15 mouse cellular contexts compared by ENCODE assay signal in genomic region chr12:33962118-33962772, GRCm38 (mm10). TPM values are rescaled to one million over a fixed set of nuclear protein-coding genes. Genes with fewer than 3 reads are reported as not detected.
DNase-seq lines count a peak whose midpoint lies in the region; ATAC-seq and TF ChIP-seq lines count a peak whose summit lies in the region.
"Had no signal": no experiment of that assay in that cellular context is flagged by ENCODE, and none has a peak within 500 bp of the region (broad histone marks: within the 10 kb centered on the region; RNA-seq: fewer than 3 reads in every experiment).

No protein-coding gene starts in this region.

- no peaks in the 10 kb centered on the region; the same call in 1 of the 2 replicates for H3K4me1 ChIP-seq in liver, embryonic 11.5 days (replicated peaks; ENCODE audit: control insufficient read depth, insufficient read depth, low read length)
- H3K4me1 ChIP-seq in liver, postnatal 0 days (ENCODE audit: insufficient read depth): peaks cover 4% of the 10 kb centered on the region; the same call in 1 of the 2 replicates
- peaks cover 45% of the 10 kb centered on the region for H3K4me1 ChIP-seq in embryonic facial prominence, embryonic 13.5 days
- peaks cover 17% of the 10 kb centered on the region for H3K4me1 ChIP-seq in limb, embryonic 14.5 days (ENCODE audit: control insufficient read depth, insufficient read depth, low read length)

- 22% methylated on average over 17 of the region's 17 CpGs for WGBS in liver, embryonic 11.5 days
- 8% methylated on average over 17 of the region's 17 CpGs for WGBS in liver, postnatal 0 days (ENCODE audit: insufficient replicate concordance)
- WGBS in embryonic facial prominence, embryonic 13.5 days: 2% methylated on average over 17 of the region's 17 CpGs
- 3% methylated on average over 17 of the region's 17 CpGs for WGBS in limb, embryonic 14.5 days

- TF ChIP-seq CTCF in gastrocnemius, adult 2 months (IDR thresholded peaks at IDR 0.05): no peak
- TF ChIP-seq CTCF in liver, postnatal 0 days (IDR thresholded peaks at IDR 0.05; ENCODE audit: low read depth): no peak

- TF ChIP-seq EP300 in liver, postnatal 0 days (IDR thresholded peaks at IDR 0.05; ENCODE audit: low read depth): no peak

- no peaks in the 10 kb centered on the region for H3K9me3 ChIP-seq in liver, embryonic 11.5 days (ENCODE audit: control insufficient read depth, low read length)
- H3K9me3 ChIP-seq in liver, postnatal 0 days (ENCODE audit: low read length): no peaks in the 10 kb centered on the region
- no peaks in the 10 kb centered on the region for H3K9me3 ChIP-seq in embryonic facial prominence, embryonic 13.5 days
- no peaks in the 10 kb centered on the region for H3K9me3 ChIP-seq in limb, embryonic 14.5 days (ENCODE audit: control insufficient read depth, low read length)
- H3K9me3 ChIP-seq: stomach, embryonic 15.5 days had no signal

- H3K9ac ChIP-seq in liver, embryonic 11.5 days (ENCODE audit: low read depth, low read length): no peak overlapping the region
- no peak overlapping the region for H3K9ac ChIP-seq in liver, postnatal 0 days (replicated peaks)
- H3K9ac ChIP-seq in embryonic facial prominence, embryonic 13.5 days: peak overlapping the region; percentile 91
- H3K9ac ChIP-seq in limb, embryonic 14.5 days (ENCODE audit: low read depth, low read length, severe bottlenecking): peak overlapping the region; percentile 68
- H3K9ac ChIP-seq: stomach, embryonic 15.5 days had no signal

- H3K36me3 ChIP-seq in liver, embryonic 11.5 days (ENCODE audit: control insufficient read depth, insufficient read depth, low read length): no peaks in the 10 kb centered on the region
- H3K36me3 ChIP-seq in liver, postnatal 0 days (replicated peaks; ENCODE audit: insufficient read depth, low read length): no peaks in the 10 kb centered on the region
- H3K36me3 ChIP-seq in embryonic facial prominence, embryonic 13.5 days: no peaks in the 10 kb centered on the region
- H3K36me3 ChIP-seq in limb, embryonic 14.5 days (ENCODE audit: control insufficient read depth, insufficient read depth, low read length): peaks cover 21% of the 10 kb centered on the region
- H3K36me3 ChIP-seq: stomach, embryonic 15.5 days had no signal

- peak overlapping the region; percentile 59 for H3K27ac ChIP-seq in gastrocnemius, adult 2 months
- H3K27ac ChIP-seq in liver, embryonic 11.5 days (ENCODE audit: low read depth, low read length): no peak overlapping the region
- no peak overlapping the region for H3K27ac ChIP-seq in liver, postnatal 0 days (ENCODE audit: low read depth)
- peak overlapping the region; percentile 98 for H3K27ac ChIP-seq in embryonic facial prominence, embryonic 13.5 days
- H3K27ac ChIP-seq in limb, embryonic 14.5 days (replicated peaks; ENCODE audit: low read depth, low read length): peak overlapping the region; percentile 90
- H3K27ac ChIP-seq: stomach, embryonic 15.5 days had no signal

- H3K27me3 ChIP-seq in liver, embryonic 11.5 days (replicated peaks; ENCODE audit: control insufficient read depth, insufficient read depth, low read length): peaks cover 82% of the 10 kb centered on the region
- H3K27me3 ChIP-seq in liver, postnatal 0 days (ENCODE audit: insufficient read depth, low read length): peaks cover 89% of the 10 kb centered on the region
- peaks cover 26% of the 10 kb centered on the region for H3K27me3 ChIP-seq in embryonic facial prominence, embryonic 13.5 days
- H3K27me3 ChIP-seq in limb, embryonic 14.5 days (ENCODE audit: control insufficient read depth, insufficient read depth, low read length): no peaks in the 10 kb centered on the region; the same call in 1 of the 2 replicates

- intact Hi-C loops in gastrocnemius, adult 2 months (cut with DNase I): no loop called here

- TF ChIP-seq POLR2A in limb, embryonic 14.5 days (IDR thresholded peaks at IDR 0.05; ENCODE audit: borderline replicate concordance, extremely low read depth, insufficient read depth, insufficient read length): no peak

- ATAC-seq in liver, embryonic 11.5 days (replicated peaks; ENCODE audit: low FRiP score): no peak
- ATAC-seq in liver, postnatal 0 days: no peak
- ATAC-seq in embryonic facial prominence, embryonic 13.5 days (ENCODE audit: insufficient number of reproducible peaks, insufficient read depth, low FRiP score, low TSS enrichment, low read depth): no peak
- ATAC-seq in limb, embryonic 14.5 days (ENCODE audit: low FRiP score, low read depth): no peak

- peak overlapping the region; percentile 43 for H3K4me3 ChIP-seq in gastrocnemius, adult 2 months
- no peak overlapping the region for H3K4me3 ChIP-seq in liver, embryonic 11.5 days (ENCODE audit: low read depth, low read length)
- no peak overlapping the region for H3K4me3 ChIP-seq in liver, postnatal 0 days (ENCODE audit: low read depth, low read length)
- H3K4me3 ChIP-seq in embryonic facial prominence, embryonic 13.5 days: peak overlapping the region; percentile 90
- peak overlapping the region; percentile 93 for H3K4me3 ChIP-seq in limb, embryonic 14.5 days (replicated peaks; ENCODE audit: low read length)
- H3K4me3 ChIP-seq: stomach, embryonic 15.5 days had no signal

- DNase-seq in gastrocnemius, adult 2 months: peak; percentile 22
- no peak for DNase-seq in gastrocnemius, postnatal 4 days (ENCODE audit: low spot score in 2 of 2)
- no peak for DNase-seq in liver, embryonic 11.5 days (ENCODE audit: low spot score)
- no peak for DNase-seq in liver, postnatal 0 days
- DNase-seq in limb, embryonic 14.5 days (ENCODE audit: low spot score): no peak
- DNase-seq in cerebellum, adult 9-10 months: no peak
- no peak for DNase-seq in natural killer cell, adult 2 months (ENCODE audit: low spot score in 2 of 2)
- DNase-seq: adrenal gland, adult 8-10 months; cerebellum, adult 2 months; kidney, postnatal 14 days had no signal

- peak overlapping the region; percentile 22; the same call in 1 of the 2 replicates for H3K4me2 ChIP-seq in liver, embryonic 11.5 days
- H3K4me2 ChIP-seq in liver, postnatal 0 days (ENCODE audit: low read depth, low read length): no peak overlapping the region
- peak overlapping the region; percentile 76 for H3K4me2 ChIP-seq in embryonic facial prominence, embryonic 13.5 days
- peak overlapping the region; percentile 54 for H3K4me2 ChIP-seq in limb, embryonic 14.5 days (replicated peaks; ENCODE audit: low read depth, low read length, severe bottlenecking)
- H3K4me2 ChIP-seq: stomach, embryonic 15.5 days had no signal

RNA-seq across cellular contexts. Expression of gene Twist1, which starts 4.8 kb away (rescaled TPM):
- total RNA-seq in gastrocnemius, adult 2 months (2021): 1 to 10 TPM in 1 of 2 experiments, under 1 TPM in 1; 0.92 to 1.3 TPM
- 10 to 100 TPM in 1 of 2 experiments, 1 to 10 TPM in 1; 9.9 to 11.1 TPM for total RNA-seq in gastrocnemius, postnatal 4 days (2021)
- 6.0 and 6.1 TPM in 2 replicates for polyA plus RNA-seq in liver, embryonic 11.5 days (2014; fragmentation: Nextera tagmentation; extraction: Ambion mirVana)
- polyA plus RNA-seq in liver, postnatal 0 days (2015; fragmentation: Nextera tagmentation; extraction: Ambion mirVana): 0.27 and 0.38 TPM in 2 replicates
- polyA plus RNA-seq in embryonic facial prominence, embryonic 13.5 days (2015; fragmentation: Nextera tagmentation; extraction: Ambion mirVana): 56.1 and 63.1 TPM in 2 replicates
- polyA plus RNA-seq in limb, embryonic 14.5 days (2012; rRNA removed): 259 and 340 TPM in 2 replicates
- polyA plus RNA-seq in limb, embryonic 14.5 days (2014; fragmentation: Nextera tagmentation; extraction: Ambion mirVana): 69.7 and 82.4 TPM in 2 replicates
- total RNA-seq: hematopoietic stem cell, adult 5-6 weeks had no signal

RNA-seq across cellular contexts. Expression of gene Ferd3l, which starts 34.0 kb away (rescaled TPM):
- total RNA-seq in gastrocnemius, adult 2 months (2021): not detected
- not detected for total RNA-seq in gastrocnemius, postnatal 4 days (2021)
- polyA plus RNA-seq in liver, embryonic 11.5 days (2014; fragmentation: Nextera tagmentation; extraction: Ambion mirVana): not detected in 2 replicates
- not detected in 2 replicates for polyA plus RNA-seq in liver, postnatal 0 days (2015; fragmentation: Nextera tagmentation; extraction: Ambion mirVana)
- polyA plus RNA-seq in embryonic facial prominence, embryonic 13.5 days (2015; fragmentation: Nextera tagmentation; extraction: Ambion mirVana): not detected in 2 replicates
- not detected in 2 replicates for polyA plus RNA-seq in limb, embryonic 14.5 days (2012; rRNA removed)
- polyA plus RNA-seq in limb, embryonic 14.5 days (2014; fragmentation: Nextera tagmentation; extraction: Ambion mirVana): not detected in 2 replicates
- total RNA-seq: adrenal gland, adult 8-10 months; hematopoietic stem cell, adult 5-6 weeks; left cerebral cortex, postnatal 10 days had no signal
- polyA plus RNA-seq: cerebellum, adult 2 months; lung, embryonic 16.5 days; stomach, embryonic 15.5 days had no signal

Comparison
In these comparisons a context has a peak if more than half of its experiments do, and no peak if none do; other contexts are left out.
1. H3K27ac ChIP-seq: peak in gastrocnemius, adult 2 months (single experiment), embryonic facial prominence, embryonic 13.5 days (single experiment) and limb, embryonic 14.5 days (single experiment); none in liver, embryonic 11.5 days (single experiment) and liver, postnatal 0 days (single experiment).
2. H3K4me3 ChIP-seq: peak in gastrocnemius, adult 2 months (single experiment), embryonic facial prominence, embryonic 13.5 days (single experiment) and limb, embryonic 14.5 days (single experiment); none in liver, embryonic 11.5 days (single experiment) and liver, postnatal 0 days (single experiment).
3. H3K9ac ChIP-seq: peak in embryonic facial prominence, embryonic 13.5 days (single experiment) and limb, embryonic 14.5 days (single experiment); none in liver, embryonic 11.5 days (single experiment) and liver, postnatal 0 days (single experiment).